Comparison of ENCODE assay signal across 16 mouse cellular contexts in genomic region chr14:124036575-124037205, GRCm38 (mm10).
DNase-seq lines count a peak whose midpoint lies in the region; ATAC-seq and TF ChIP-seq lines count a peak whose summit lies in the region.
"Had no signal": no experiment of that assay in that cellular context is flagged by ENCODE, and none has a peak within 500 bp of the region (broad histone marks: within the 10 kb centered on the region; RNA-seq: fewer than 3 reads in every experiment).

No protein-coding gene starts in this region.

- 7% methylated on average over 1 of the region's 1 CpGs for WGBS in forebrain, embryonic 12.5 days
- WGBS in hindbrain, embryonic 14.5 days = 5% methylated on average over 1 of the region's 1 CpGs
- WGBS in midbrain, embryonic 16.5 days = 6% methylated on average over 1 of the region's 1 CpGs

- H3K9ac ChIP-seq in forebrain, embryonic 12.5 days = no peak overlapping the region
- H3K9ac ChIP-seq in hindbrain, embryonic 14.5 days = no peak overlapping the region
- H3K9ac ChIP-seq in midbrain, embryonic 16.5 days (ENCODE audit: low read depth, low read length) = no peak overlapping the region
- H3K9ac ChIP-seq: embryonic facial prominence, embryonic 13.5 days; limb, embryonic 12.5 days; liver, embryonic 15.5 days had no signal

- H3K27me3 ChIP-seq in forebrain, embryonic 12.5 days = no peaks in the 10 kb centered on the region
- H3K27me3 ChIP-seq in hindbrain, embryonic 14.5 days (ENCODE audit: control insufficient read depth, insufficient read depth, low read length) = no peaks in the 10 kb centered on the region
- H3K27me3 ChIP-seq in midbrain, embryonic 16.5 days (ENCODE audit: control insufficient read depth, insufficient read depth, low read depth, low read length) = no peaks in the 10 kb centered on the region
- H3K27me3 ChIP-seq: embryonic facial prominence, embryonic 13.5 days; limb, embryonic 12.5 days; liver, embryonic 15.5 days had no signal

- H3K4me1 ChIP-seq in forebrain, embryonic 12.5 days = peaks cover 9% of the 10 kb centered on the region
- H3K4me1 ChIP-seq in hindbrain, embryonic 14.5 days (replicated peaks; ENCODE audit: control insufficient read depth, insufficient read depth, low read length) = peaks cover 10% of the 10 kb centered on the region; the same call in 1 of the 2 replicates
- peaks cover 7% of the 10 kb centered on the region; the same call in 1 of the 2 replicates for H3K4me1 ChIP-seq in midbrain, embryonic 16.5 days (ENCODE audit: control insufficient read depth, insufficient read depth, low read length)
- H3K4me1 ChIP-seq: embryonic facial prominence, embryonic 13.5 days; limb, embryonic 12.5 days; liver, embryonic 15.5 days had no signal

- TF ChIP-seq CTCF in brain, embryonic 14.5 days (IDR thresholded peaks at IDR 0.05; ENCODE audit: borderline replicate concordance, extremely low read depth, insufficient read depth, insufficient read length) = no peak

- H3K27ac ChIP-seq in forebrain, embryonic 12.5 days = no peak overlapping the region
- peak overlapping the region; percentile 44 for H3K27ac ChIP-seq in hindbrain, embryonic 14.5 days
- H3K27ac ChIP-seq in midbrain, embryonic 16.5 days (ENCODE audit: low read length) = no peak overlapping the region
- H3K27ac ChIP-seq: embryonic facial prominence, embryonic 13.5 days; gastrocnemius, adult 2 months; layer of hippocampus, adult 2 months; limb, embryonic 12.5 days; liver, embryonic 15.5 days had no signal

- no peak overlapping the region for H3K4me2 ChIP-seq in forebrain, embryonic 12.5 days
- H3K4me2 ChIP-seq in hindbrain, embryonic 14.5 days (replicated peaks) = no peak overlapping the region
- H3K4me2 ChIP-seq in midbrain, embryonic 16.5 days (ENCODE audit: low read length) = no peak overlapping the region
- H3K4me2 ChIP-seq: embryonic facial prominence, embryonic 13.5 days; limb, embryonic 12.5 days; liver, embryonic 15.5 days had no signal

- TF ChIP-seq POLR2A in brain, embryonic 14.5 days (IDR thresholded peaks at IDR 0.05; ENCODE audit: borderline replicate concordance, extremely low read depth, insufficient read depth, insufficient read length, poor library complexity, severe bottlenecking) = no peak

- H3K9me3 ChIP-seq in forebrain, embryonic 12.5 days = no peaks in the 10 kb centered on the region
- H3K9me3 ChIP-seq in hindbrain, embryonic 14.5 days (ENCODE audit: control insufficient read depth, low read length) = no peaks in the 10 kb centered on the region
- no peaks in the 10 kb centered on the region for H3K9me3 ChIP-seq in midbrain, embryonic 16.5 days (replicated peaks; ENCODE audit: control insufficient read depth, low read length, poor library complexity, severe bottlenecking)
- H3K9me3 ChIP-seq: embryonic facial prominence, embryonic 13.5 days; limb, embryonic 12.5 days; liver, embryonic 15.5 days had no signal

- H3K36me3 ChIP-seq in forebrain, embryonic 12.5 days (replicated peaks) = no peaks in the 10 kb centered on the region
- H3K36me3 ChIP-seq in hindbrain, embryonic 14.5 days (replicated peaks; ENCODE audit: control insufficient read depth, insufficient read depth) = no peaks in the 10 kb centered on the region
- H3K36me3 ChIP-seq in midbrain, embryonic 16.5 days (ENCODE audit: control insufficient read depth, insufficient read depth, low read length) = no peaks in the 10 kb centered on the region
- H3K36me3 ChIP-seq: embryonic facial prominence, embryonic 13.5 days; limb, embryonic 12.5 days; liver, embryonic 15.5 days had no signal

- no peak overlapping the region for H3K4me3 ChIP-seq in forebrain, embryonic 12.5 days (replicated peaks)
- no peak overlapping the region for H3K4me3 ChIP-seq in hindbrain, embryonic 14.5 days (replicated peaks; ENCODE audit: low read length)
- no peak overlapping the region for H3K4me3 ChIP-seq in midbrain, embryonic 16.5 days (ENCODE audit: low read depth, low read length)
- H3K4me3 ChIP-seq: embryonic facial prominence, embryonic 13.5 days; gastrocnemius, adult 2 months; layer of hippocampus, adult 2 months; limb, embryonic 12.5 days; liver, embryonic 15.5 days had no signal

- DNase-seq in brain, embryonic 14.5 days (ENCODE audit: low read depth) = peak; percentile 76
- peak; percentile 49 for DNase-seq in hindbrain, embryonic 14.5 days (ENCODE audit: low spot score)
- DNase-seq in heart, postnatal 36 days = no peak
- DNase-seq in left cerebral cortex, postnatal 14 days (ENCODE audit: low spot score in 2 of 2) = no peak
- DNase-seq in MN1 (ENCODE audit: low spot score) = no peak
- DNase-seq: gastrocnemius, adult 2 months; kidney, adult 11 months; kidney, postnatal 10 days had no signal

- ATAC-seq in forebrain, embryonic 12.5 days (ENCODE audit: low FRiP score) = peak; percentile 44; the same call in 1 of the 2 replicates
- peak; percentile 80 for ATAC-seq in hindbrain, embryonic 14.5 days (ENCODE audit: low FRiP score)
- peak; percentile 58 for ATAC-seq in midbrain, embryonic 16.5 days
- ATAC-seq in cerebellum, adult (ENCODE audit: insufficient number of reproducible peaks, low FRiP score, low TSS enrichment) = no peak
- ATAC-seq: lung, postnatal 0 days had no signal

- intact Hi-C loops in heart, postnatal 36 days (cut with DNase I) = no loop called here
- intact Hi-C loops in left cerebral cortex, postnatal 14 days (cut with DNase I) = no loop called here

Comparison
In these comparisons a context has a peak if more than half of its experiments do, and no peak if none do; other contexts are left out.
1. DNase-seq: peak in brain, embryonic 14.5 days (single experiment) and hindbrain, embryonic 14.5 days (single experiment); none in heart, postnatal 36 days (0 of 2), left cerebral cortex, postnatal 14 days (0 of 2) and MN1 (single experiment).